Mouse (Mus musculus): ENCODE measurements around the gene Npas2. TPM values are rescaled to one million over a fixed set of nuclear protein-coding genes. Genes with fewer than 3 reads are reported as not detected.

The Npas2 gene
- polyA plus RNA-seq, 2 experiments, result 0.11 TPM

GRCm38 (mm10) chr1:39186711-39187437, 6.7 kb upstream of the Npas2 start:
- Histone ChIP-seq H3K9ac (replicated peaks) (no peak overlapping the region), H3K36me3 (replicated peaks; ENCODE audit: control insufficient read depth, insufficient read depth, low read depth) (no peaks in the 10 kb centered on the region), H3K27ac (no peak overlapping the region), H3K27me3 (ENCODE audit: control insufficient read depth, insufficient read depth, low read length) (no peaks in the 10 kb centered on the region), H3K9me3 (ENCODE audit: control insufficient read depth, low read length) (no peaks in the 10 kb centered on the region), H3K4me3 (ENCODE audit: insufficient read depth in 1 of 2, low read depth in 2 of 2, low read length in 2 of 2) (no peak overlapping the region), H3K4me2 (ENCODE audit: low read depth) (no peak overlapping the region), H3K4me1 (replicated peaks; ENCODE audit: control insufficient read depth in 2 of 2, insufficient read depth in 2 of 2, low read length in 1 of 2) (no peaks in the 10 kb centered on the region; a peak in 1 of 4 replicates)
- WGBS (ENCODE audit: insufficient replicate concordance), result 44% methylated on average over 6 of the region's 6 CpGs
- no peak for ATAC-seq (ENCODE audit: insufficient read depth)
- TF ChIP-seq EP300 (IDR thresholded peaks at IDR 0.05; ENCODE audit: low read depth) (no peak), CTCF (IDR thresholded peaks at IDR 0.05; ENCODE audit: low read depth) (no peak)
- DNase-seq (ENCODE audit: low read depth in 3 of 3, low spot score in 3 of 3), result no peak

DNA sequence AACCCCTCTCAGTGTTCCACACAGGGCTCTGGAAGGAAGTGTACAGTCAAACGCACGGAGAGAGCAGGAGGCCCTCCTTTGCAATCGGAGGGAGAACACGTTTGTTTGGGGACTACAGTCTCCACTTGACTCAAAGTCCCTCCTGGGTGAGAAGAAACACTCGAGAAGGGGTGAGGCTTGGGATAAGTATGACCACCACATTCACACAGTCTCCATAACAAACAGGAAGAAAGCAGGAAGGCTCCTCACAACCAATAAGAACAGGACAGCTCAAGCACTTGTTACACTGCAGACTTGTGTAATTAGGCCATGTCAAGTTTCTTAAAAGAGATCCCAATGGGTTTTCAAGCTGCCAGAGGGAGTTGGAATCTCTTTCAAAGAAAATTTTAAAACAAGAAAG, 2.4 kb upstream of the Npas2 start:
- Histone ChIP-seq H3K36me3 (replicated peaks; ENCODE audit: control insufficient read depth, insufficient read depth, low read depth) (no peaks in the 10 kb centered on the region), H3K9ac (replicated peaks) (no peak overlapping the region), H3K27ac (no peak overlapping the region), H3K27me3 (ENCODE audit: control insufficient read depth, insufficient read depth, low read length) (peaks cover 35% of the 10 kb centered on the region), H3K4me1 (replicated peaks; ENCODE audit: control insufficient read depth in 2 of 2, insufficient read depth in 2 of 2, low read length in 1 of 2) (no peaks in the 10 kb centered on the region; a peak in 1 of 4 replicates), H3K4me3 (ENCODE audit: insufficient read depth in 1 of 2, low read depth in 2 of 2, low read length in 2 of 2) (no peak overlapping the region), H3K4me2 (ENCODE audit: low read depth) (no peak overlapping the region), H3K9me3 (ENCODE audit: control insufficient read depth, low read length) (no peaks in the 10 kb centered on the region)
- WGBS (ENCODE audit: insufficient replicate concordance), result 33% methylated on average over 5 of the region's 5 CpGs
- DNase-seq (ENCODE audit: low read depth in 3 of 3, low spot score in 3 of 3), result no peak
- ATAC-seq (ENCODE audit: insufficient read depth), result no peak
- no peak for TF ChIP-seq CTCF (IDR thresholded peaks at IDR 0.05; ENCODE audit: low read depth)
- no peak for TF ChIP-seq EP300 (IDR thresholded peaks at IDR 0.05; ENCODE audit: low read depth)

DNA sequence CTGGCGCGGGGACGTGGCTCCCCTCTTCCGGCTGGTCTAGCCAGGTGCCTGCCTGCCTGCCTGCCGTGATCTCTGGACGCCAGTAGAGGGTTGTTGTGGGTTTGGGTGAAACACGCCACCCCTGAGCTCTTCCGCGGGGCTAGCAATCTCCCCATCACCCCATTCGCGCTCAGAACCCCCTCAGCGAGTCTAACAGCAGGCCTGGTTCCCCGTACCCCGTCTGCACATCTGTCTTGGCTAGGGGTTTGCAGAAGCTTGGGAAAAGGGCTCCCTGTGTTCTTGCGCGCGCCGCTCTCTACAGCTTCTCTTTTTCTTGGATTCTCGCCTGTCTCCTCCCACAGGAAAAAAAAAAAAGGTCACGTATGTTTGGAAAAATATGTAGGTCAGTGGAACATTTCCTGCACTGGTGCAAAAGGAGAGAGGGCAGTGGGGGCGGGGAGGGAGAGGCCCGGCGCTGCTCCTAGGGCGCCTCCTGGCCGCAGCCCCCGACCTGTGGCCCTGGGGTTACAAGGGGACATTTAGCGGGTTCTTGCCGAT, 1.0 kb upstream of the Npas2 start:
- H3K4me3 ChIP-seq (ENCODE audit: insufficient read depth in 1 of 2, low read depth in 2 of 2, low read length in 2 of 2), result peak overlapping the region; percentile 27 to 54; a peak in 3 of 4 replicates
- WGBS (ENCODE audit: insufficient replicate concordance), result 4% methylated on average over 28 of the region's 28 CpGs
- H3K27ac ChIP-seq, result no peak overlapping the region
- peak overlapping the region; percentile 64 for H3K4me2 ChIP-seq (ENCODE audit: low read depth)
- no peaks in the 10 kb centered on the region for H3K4me1 ChIP-seq (replicated peaks; ENCODE audit: control insufficient read depth in 2 of 2, insufficient read depth in 2 of 2, low read length in 1 of 2)
- no peak for DNase-seq (ENCODE audit: low read depth in 3 of 3, low spot score in 3 of 3)
- no peak for TF ChIP-seq EP300 (IDR thresholded peaks at IDR 0.05; ENCODE audit: low read depth)
- no peak for TF ChIP-seq CTCF (IDR thresholded peaks at IDR 0.05; ENCODE audit: low read depth)
- H3K36me3 ChIP-seq (replicated peaks; ENCODE audit: control insufficient read depth, insufficient read depth, low read depth), result no peaks in the 10 kb centered on the region
- H3K9me3 ChIP-seq (ENCODE audit: control insufficient read depth, low read length), result no peaks in the 10 kb centered on the region
- H3K27me3 ChIP-seq (ENCODE audit: control insufficient read depth, insufficient read depth, low read length), result peaks cover 38% of the 10 kb centered on the region
- no peak overlapping the region for H3K9ac ChIP-seq (replicated peaks)
- no peak for ATAC-seq (ENCODE audit: insufficient read depth)

- ATAC-seq (ENCODE audit: insufficient read depth), result no peak
Observed at GRCm38 (mm10) chr1:39193862-39194675, 538 bp downstream of the Npas2 start.

DNA sequence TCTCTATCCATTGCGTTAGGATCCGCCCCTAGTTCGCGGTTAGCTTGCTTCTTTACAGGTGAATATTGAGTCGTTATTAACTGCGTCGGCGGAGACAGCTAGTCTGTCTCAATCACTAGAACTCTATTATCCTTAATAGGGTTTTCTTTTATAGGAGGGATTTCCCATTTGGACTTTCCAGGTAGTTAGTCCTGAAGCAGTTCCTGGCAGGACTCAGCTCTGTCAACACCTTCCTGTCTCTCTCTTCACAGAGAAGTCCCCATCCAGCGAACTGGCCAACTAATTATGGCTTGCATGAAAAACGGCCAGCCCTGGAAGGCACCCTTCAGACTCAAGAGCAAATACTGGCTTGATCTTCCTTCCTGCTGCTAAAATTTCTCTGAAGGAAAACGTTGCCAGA, 1.4 kb downstream of the Npas2 start:
- Histone ChIP-seq H3K4me2 (ENCODE audit: low read depth) (no peak overlapping the region), H3K4me1 (replicated peaks; ENCODE audit: control insufficient read depth in 2 of 2, insufficient read depth in 2 of 2, low read length in 1 of 2) (no peaks in the 10 kb centered on the region), H3K9ac (replicated peaks) (no peak overlapping the region), H3K36me3 (replicated peaks; ENCODE audit: control insufficient read depth, insufficient read depth, low read depth) (no peaks in the 10 kb centered on the region), H3K27ac (no peak overlapping the region), H3K9me3 (ENCODE audit: control insufficient read depth, low read length) (no peaks in the 10 kb centered on the region), H3K4me3 (ENCODE audit: insufficient read depth in 1 of 2, low read depth in 2 of 2, low read length in 2 of 2) (no peak overlapping the region), H3K27me3 (ENCODE audit: control insufficient read depth, insufficient read depth, low read length) (peaks cover 38% of the 10 kb centered on the region)
- 7% methylated on average over 11 of the region's 11 CpGs for WGBS (ENCODE audit: insufficient replicate concordance)
- ATAC-seq (ENCODE audit: insufficient read depth), result no peak
- no peak for TF ChIP-seq CTCF (IDR thresholded peaks at IDR 0.05; ENCODE audit: low read depth)
- no peak for TF ChIP-seq EP300 (IDR thresholded peaks at IDR 0.05; ENCODE audit: low read depth)
- no peak for DNase-seq (ENCODE audit: low read depth in 3 of 3, low spot score in 3 of 3)

More at GRCm38 (mm10) chr1:39193862-39194675, 538 bp downstream of the Npas2 start:
- Histone ChIP-seq H3K4me1 (replicated peaks; ENCODE audit: control insufficient read depth in 2 of 2, insufficient read depth in 2 of 2, low read length in 1 of 2) (no peaks in the 10 kb centered on the region), H3K36me3 (replicated peaks; ENCODE audit: control insufficient read depth, insufficient read depth, low read depth) (no peaks in the 10 kb centered on the region), H3K4me3 (ENCODE audit: insufficient read depth in 1 of 2, low read depth in 2 of 2, low read length in 2 of 2) (peak overlapping the region; percentile 47 to 54), H3K9me3 (ENCODE audit: control insufficient read depth, low read length) (no peaks in the 10 kb centered on the region), H3K27me3 (ENCODE audit: control insufficient read depth, insufficient read depth, low read length) (peaks cover 38% of the 10 kb centered on the region), H3K27ac (no peak overlapping the region), H3K9ac (replicated peaks) (no peak overlapping the region), H3K4me2 (ENCODE audit: low read depth) (peak overlapping the region; percentile 64)
- TF ChIP-seq CTCF (IDR thresholded peaks at IDR 0.05; ENCODE audit: low read depth) (no peak), EP300 (IDR thresholded peaks at IDR 0.05; ENCODE audit: low read depth) (no peak)
- DNase-seq (ENCODE audit: low read depth in 3 of 3, low spot score in 3 of 3), result no peak
- under 1% methylated on average over 62 of the region's 76 CpGs for WGBS (ENCODE audit: insufficient replicate concordance)
